Mouse (Mus musculus) c-Kit-positive CD71-negative TER-119-negative erythroid progenitor cells, embryonic 14.5 days (primary cell): ENCODE results near the gene Map4.
"Not testable (repeated sequence)": the region's sequence is repeated elsewhere in the genome, so short reads cannot be mapped to it uniquely, and the experiment has no call there.

Experiments used
- DNase-seq: peaks from one replicate; pipeline ENCODE4 v3.0.0-alpha.2; 2013; ENCODE audit warnings: low read depth

Map4 gene

GRCm38 (mm10) chr9:109929131-109929530, 2.1 kb upstream of the Map4 start:
- no peak for DNase-seq

DNA sequence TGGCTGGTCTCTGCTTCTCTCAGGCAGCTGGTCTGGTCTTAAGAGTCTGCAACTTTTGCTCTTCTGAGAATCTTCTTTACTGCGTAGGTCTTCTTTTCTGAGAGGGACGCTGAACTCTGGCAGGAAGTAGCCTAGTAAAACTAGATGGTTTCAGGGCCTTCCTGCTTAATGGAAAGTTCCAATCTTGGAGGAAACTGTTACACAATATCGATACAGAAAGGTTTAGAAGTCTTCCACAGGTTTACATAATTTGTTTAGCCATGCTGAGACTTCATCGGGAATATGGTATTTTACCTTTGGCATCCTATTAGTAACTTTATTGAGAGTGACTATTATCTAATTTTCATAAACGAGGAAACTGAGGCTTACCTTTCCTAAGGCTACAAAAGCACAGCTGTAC, 1.2 kb upstream of the Map4 start:
- no peak for DNase-seq

DNA sequence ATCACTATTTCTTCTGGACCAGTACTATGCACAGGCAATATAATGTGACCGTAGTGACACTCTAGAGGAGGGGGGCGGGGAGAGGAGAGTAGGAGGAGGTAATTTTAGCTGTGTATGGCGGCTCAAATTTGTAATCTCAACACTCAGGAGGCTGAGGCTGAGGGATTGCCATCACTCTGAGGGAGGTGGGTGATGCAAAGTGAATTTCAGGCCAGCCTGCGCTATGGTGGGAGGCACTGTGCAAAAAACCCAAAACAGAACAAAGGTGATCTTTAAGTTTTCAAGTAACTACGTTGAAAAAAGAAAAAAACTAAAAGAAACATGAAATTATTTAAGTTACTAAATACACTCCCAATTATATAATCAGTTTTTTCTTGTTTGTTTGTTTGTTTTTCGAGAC, 508 bp upstream of the Map4 start:
- DNase-seq = no peak

DNA sequence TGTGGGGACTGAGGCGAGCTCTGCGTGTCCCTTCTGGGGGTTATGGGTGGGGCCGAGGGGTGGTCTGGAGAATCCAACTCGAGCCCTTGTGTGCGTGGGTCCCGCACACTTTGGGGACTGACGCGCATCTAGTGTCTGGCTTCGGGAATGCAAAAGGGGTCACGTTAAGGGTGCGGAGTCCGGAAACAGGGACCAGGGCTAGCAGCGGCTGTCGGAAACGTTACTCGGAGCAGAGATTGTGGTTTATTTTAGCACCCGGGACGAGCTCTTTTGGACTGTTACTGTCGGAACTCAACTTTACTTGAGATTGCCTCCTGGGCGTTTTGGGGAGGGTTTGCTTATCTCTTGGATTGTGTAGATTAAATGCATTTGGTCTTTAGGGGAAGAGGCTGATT, 1.1 kb downstream of the Map4 start:
- no peak for DNase-seq

DNA sequence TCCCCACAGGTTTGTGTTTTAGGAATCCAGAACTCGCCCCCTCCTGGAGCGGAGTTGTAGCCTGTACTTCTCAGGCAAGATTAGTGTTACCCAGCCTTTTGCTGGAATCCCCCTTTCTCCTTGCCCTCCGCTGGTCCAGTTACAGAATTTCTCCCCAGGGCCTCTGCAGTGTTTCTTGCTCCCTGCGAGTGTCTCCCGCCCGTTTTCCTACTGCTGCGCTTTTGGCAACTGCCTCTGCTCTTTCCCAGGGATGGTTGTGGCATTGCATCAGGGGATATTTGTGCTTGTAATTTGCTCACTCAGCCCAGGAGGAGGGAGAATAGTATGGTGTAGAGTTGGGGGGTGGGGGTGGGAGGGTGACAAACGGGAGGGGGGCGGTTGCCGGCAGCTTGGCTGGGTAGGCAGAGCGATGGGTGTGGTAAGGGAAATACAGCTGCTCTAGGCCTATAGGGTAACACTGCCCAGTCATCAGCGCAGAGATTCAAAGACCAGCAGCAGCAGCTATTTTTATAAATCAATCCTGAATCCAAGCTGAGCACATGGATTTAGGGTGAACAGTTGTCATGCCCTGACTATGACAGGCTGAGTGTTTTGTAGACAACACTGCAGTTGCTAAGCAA, 1.6 kb downstream of the Map4 start:
- DNase-seq = no peak

DNA sequence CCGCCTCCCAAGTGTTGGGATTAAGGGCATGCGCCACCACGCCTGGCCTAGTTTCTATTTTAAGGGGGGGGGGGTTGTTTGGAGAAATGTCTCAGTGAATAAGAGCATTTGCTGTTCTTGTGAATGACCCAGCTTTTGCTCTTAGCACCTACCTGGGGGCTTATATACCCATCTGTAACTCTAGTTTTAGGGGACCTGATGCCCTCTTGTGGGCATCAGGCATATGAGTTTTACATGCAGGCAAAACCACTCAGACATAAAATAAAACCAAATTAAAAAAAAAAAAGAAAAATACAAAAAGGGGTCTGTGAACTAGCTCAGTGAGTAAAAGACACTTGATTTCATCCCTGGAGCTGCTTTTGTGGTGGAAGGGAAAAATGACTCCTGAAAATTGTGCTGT, 8.1 kb downstream of the Map4 start:
- no peak for DNase-seq

- no peak for DNase-seq
Measured at GRCm38 (mm10) chr9:109942796-109943195, 11.5 kb downstream of the Map4 start.

DNA sequence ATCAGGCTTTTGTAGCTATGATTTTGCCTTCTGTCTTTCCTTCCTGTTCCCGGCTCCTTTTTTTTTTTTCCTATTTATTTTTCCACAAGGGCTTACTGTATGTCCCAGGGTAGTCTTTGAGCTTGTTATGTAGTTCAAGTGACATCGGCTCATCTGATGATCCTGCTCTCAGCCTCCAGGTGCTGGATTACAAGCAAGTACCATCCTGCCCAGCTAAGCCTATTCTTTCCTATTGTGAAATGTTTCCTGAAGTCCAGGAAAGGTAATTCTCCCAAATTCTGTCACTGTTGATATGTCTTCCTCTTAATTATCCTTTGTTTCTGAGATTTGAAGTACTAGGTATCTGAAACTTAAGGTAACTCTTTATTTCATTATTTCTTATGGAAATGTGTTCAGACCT, 13.5 kb downstream of the Map4 start:
- DNase-seq = no peak

DNA sequence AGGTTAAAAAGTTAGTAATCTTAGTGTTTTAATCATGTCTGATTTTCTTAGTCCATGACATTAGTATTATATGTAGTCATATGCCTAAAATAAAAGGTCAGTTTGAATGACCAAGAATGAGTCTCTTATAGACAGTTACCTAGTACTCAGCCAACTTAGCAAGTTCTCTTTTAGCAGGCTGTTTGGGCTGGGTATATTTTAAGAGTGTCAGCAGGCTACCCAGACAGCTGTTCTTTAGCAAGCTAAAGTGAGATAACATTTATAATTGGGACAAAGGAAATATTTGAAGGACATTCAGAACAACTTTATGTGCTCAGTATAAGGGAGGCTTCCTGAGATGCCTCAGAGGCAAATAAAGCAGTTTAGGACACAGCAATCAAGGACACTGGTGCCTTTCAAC, 17.3 kb downstream of the Map4 start:
- no peak for DNase-seq

- no peak for DNase-seq
Measured at GRCm38 (mm10) chr9:109949801-109950200, 18.5 kb downstream of the Map4 start.

- no peak for DNase-seq
Measured at GRCm38 (mm10) chr9:109953538-109953937, 22.3 kb downstream of the Map4 start.

DNA sequence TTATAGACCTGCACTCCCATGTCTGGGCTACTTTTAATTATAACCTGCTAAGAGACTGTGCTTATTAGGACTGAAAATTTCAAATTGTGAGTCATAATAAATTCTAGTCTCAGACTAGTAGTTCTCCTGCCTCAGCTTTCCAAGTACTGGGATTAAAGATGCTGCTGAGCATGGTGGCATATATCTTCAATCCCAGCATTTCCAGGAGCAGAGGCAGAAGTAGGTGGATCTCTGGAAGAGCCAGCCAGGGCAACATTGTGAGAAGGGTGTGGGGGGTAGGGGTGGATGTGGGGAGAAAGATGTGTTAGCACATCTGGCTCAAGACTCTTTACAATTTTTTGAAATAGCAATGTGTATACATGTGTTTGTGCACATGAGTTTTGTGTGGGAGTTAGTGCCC, 23.4 kb downstream of the Map4 start:
- no peak for DNase-seq

- DNase-seq = no peak
Measured at GRCm38 (mm10) chr9:109959456-109960150, 28.3 kb downstream of the Map4 start.

DNA sequence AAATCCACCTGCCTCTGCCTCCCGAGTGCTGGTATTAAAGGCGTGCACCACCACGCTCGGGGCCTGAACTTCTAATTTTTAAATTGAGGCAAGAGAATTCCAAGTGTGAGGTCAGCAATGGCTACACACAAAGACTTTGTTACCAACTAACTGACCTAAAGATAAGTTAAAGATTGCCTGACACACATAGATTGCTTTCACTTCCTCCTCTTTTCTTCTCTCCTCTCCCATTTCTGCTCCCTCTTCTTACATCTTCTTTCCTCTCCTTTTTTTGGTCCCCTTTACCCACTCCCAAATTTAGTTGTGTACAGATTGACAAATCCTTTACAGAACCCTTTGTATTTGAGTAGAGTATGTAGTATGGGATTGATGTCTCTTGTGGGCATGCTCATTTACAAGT, 29.3 kb downstream of the Map4 start:
- no peak for DNase-seq

DNA sequence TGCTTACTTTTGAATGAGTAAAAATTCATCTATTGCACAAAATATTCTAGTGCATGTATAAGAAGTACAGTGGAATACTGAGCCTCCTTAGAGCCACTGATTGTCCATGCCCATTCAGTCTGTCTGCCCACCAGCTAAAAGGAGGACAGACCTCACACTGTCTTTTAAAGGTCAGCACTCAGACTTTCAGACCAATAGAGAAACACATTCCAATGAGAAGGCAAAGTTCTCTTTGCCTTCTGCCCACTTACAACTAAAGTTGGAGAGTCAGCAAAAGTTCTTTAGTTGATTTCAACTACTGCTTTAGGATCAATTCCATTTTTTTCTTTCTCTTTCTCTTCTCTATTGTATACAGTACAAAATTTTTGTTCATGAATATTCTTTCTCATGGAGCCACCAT, 33.5 kb downstream of the Map4 start:
- DNase-seq = no peak

GRCm38 (mm10) chr9:109968351-109969116, 37.3 kb downstream of the Map4 start:
- no peak for DNase-seq

DNA sequence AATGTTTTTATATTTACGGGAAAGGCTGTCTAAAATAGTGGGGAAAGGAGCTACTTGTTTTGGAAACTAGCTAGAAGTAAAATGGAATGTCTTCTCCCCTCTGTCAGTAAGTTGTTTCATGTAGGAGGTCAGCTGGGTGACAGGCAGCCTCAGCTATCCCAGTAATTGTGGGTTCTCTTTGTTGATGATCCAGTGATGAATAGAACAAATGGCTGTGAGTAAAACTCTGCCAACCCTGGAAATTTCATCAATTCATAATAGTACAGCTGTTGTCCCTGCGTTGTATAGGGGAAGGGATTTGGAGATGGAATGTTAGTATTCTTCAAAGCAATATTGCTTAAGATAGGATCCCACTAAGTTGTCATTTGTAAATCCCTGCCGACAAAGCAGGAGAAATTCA, 37.9 kb downstream of the Map4 start:
- no peak for DNase-seq

DNA sequence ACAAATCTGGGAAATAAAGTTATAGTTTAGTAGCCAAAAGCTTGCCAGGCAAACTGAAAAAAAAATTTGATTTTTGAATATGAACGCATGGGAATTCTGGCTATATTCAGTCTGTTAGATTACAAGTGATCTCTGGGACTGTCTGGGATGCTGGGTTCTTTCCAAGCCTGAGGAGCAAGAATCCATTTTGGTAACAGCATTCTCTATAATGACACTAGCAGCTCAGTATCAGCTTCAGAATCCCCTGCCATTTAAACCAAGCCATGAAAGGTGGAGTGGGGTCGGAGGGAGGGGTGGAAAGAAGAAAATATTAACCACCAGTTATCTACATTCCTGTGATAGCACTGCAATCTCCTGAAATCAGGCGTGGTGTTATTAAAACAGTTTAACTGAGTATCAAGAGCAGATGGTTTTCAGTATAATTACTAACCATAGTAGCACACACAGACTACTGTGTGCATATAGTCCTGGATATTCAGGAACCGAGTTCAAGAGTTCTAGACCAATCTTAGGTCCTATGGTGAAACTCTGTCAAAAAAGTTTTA, 38.6 kb downstream of the Map4 start:
- no peak for DNase-seq

DNA sequence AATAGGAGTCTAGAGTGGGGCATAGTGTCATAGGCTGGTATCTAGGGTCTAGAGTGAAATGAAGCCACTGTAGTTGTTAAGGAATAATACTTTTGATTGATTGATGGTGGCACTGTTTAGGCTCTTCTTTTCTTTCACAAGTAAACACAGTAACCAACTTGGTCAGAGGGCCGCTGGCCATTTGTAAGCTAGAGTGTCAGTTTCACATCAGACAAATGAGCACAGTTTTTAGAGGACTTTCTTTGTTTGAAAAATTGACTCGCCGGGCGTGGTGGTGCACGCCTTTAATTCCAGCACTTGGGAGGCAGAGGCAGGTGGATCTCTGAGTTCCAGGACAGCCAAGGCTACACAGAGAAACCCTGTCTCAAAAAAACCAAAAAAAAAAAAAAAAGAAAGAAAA, 40.5 kb downstream of the Map4 start:
- not testable (repeated sequence) for DNase-seq

GRCm38 (mm10) chr9:109980223-109980622, 49.0 kb downstream of the Map4 start:
- DNase-seq = not testable (repeated sequence)

DNA sequence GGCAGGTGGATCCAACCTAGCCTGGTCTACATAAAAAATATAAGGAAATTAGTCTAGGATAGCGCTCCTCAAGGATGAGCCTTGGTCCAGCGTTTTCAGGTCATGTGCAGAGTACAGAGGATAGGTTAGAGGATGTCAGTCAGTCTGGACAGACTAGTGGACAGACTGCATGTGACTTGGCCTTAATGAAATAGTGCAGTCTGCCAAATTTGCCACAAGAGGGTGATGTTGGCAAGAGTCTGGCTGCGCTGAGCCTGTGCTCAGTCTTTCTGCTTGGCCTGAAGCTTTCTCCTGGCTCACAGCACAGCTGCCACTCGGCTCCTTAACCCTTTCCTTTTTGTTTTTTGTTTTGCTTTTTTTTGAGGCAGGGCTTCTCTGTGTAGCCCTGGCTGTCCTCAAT, 54.2 kb downstream of the Map4 start:
- DNase-seq = peak; percentile 45

DNA sequence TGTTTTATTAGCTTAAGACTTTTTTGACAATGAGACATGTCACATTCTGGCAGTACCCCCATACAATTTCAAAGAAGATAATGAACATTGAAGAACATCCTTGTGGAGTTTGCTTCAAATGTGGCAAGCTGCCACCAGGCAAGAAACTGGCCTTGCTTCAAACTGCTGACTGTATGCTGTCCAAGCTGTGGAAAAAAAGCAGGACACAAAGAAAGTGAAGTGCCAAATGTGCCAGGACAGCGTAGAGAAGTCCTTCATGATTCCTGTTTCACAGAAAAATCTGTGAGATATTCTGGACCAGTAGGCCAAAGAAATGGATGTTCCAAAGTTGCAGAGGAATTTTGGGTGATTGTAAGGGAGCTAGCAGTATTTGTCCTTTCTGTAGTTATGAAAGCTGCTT, 57.8 kb downstream of the Map4 start:
- no peak for DNase-seq

GRCm38 (mm10) chr9:109997441-109997840, 66.2 kb downstream of the Map4 start:
- no peak for DNase-seq
